Mouse (Mus musculus): ENCODE measurements around the gene Tcf7. TPM values are rescaled to one million over a fixed set of nuclear protein-coding genes. Genes with fewer than 3 reads are reported as not detected.

Gene Tcf7
- total and polyA plus RNA-seq, 3 experiments, result 0.73 to 3.1 (median 0.96) TPM

DNA sequence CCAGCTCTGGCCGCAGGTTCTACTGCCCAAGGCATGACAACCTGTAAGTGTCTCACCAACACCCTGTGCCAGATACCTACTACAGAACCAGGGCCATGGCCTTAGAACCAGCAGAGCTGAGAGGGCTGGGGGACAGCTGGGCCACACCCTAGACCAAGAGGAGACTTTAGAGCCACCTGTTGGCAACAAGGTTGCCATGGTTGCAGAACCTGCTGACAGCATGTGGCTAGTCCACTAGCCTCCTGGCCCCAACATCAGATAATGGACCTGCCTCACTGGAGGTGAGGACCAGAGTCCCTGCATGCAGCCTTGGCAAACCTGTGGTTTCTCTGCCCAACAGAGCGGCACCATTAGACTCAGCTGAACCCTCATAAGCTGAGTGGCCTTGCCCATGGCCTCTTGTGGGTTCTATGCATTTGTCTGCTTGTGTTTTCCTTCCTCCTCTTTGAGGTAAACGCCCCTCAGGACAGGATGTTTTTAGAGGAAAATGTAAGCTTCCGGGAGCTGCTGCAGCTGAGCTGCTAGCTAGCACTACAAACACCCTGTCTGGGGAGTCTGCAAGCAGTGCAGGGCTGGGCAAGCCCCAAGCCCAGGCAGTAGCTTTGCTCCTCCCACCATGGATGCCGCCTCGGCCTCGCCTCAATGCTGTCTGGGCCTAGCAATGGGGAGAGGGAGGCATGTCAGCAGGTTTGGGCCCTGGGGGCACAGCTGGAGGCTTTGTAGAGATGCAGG is 14.5 kb downstream of the Tcf7 start:
- Histone ChIP-seq H3K79me2 (replicated peaks; ENCODE audit: control insufficient read depth, insufficient read depth, low read length) (no peaks in the 10 kb centered on the region), H3K4me3 (no peak overlapping the region), H3K4me1 (ENCODE audit: control insufficient read depth, insufficient read depth, low read length) (peaks cover 8% of the 10 kb centered on the region), H3K9ac (ENCODE audit: low read depth, low read length) (no peak overlapping the region), H3K36me3 (ENCODE audit: control insufficient read depth, insufficient read depth, low read length) (no peaks in the 10 kb centered on the region), H3K27ac (no peak overlapping the region), H3K27me3 (ENCODE audit: control insufficient read depth, insufficient read depth, low read length) (no peaks in the 10 kb centered on the region)
- no peak for TF ChIP-seq EP300 (IDR thresholded peaks at IDR 0.05; ENCODE audit: insufficient read depth, low read depth, low read length)
- TF ChIP-seq POLR2A (IDR thresholded peaks at IDR 0.05; ENCODE audit: insufficient read depth, low read depth, low read length), result no peak
- TF ChIP-seq CTCF (IDR thresholded peaks at IDR 0.05), result no peak
- peak in 1 of 2 experiments; percentile 33 for DNase-seq
- WGBS, result 53% methylated on average over 7 of the region's 7 CpGs
- intact Hi-C loops (cut with DNase I), result no loop called here

DNA sequence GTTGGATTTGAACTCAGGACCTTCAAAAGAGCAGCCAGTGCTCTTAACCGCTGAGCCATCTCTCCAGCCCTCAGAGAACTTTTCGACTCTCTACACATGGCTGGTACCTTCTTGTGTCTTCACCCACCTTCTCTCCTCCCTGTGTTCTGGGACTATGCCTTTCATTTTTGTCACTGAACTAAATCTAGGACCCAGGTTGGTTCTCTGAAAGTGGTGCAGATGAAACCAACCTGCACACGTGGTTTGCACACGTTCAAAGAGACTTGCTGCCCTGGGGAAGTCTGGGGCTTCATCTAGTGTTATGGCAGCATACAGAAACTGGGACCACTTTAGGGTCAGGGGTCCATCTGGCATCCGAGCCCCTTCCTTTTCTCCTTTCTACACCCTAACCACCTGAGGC is 15.5 kb downstream of the Tcf7 start:
- DNase-seq, result no peak
- no peak overlapping the region for H3K9ac ChIP-seq (ENCODE audit: low read depth, low read length)
- no peak overlapping the region for H3K4me3 ChIP-seq
- no peaks in the 10 kb centered on the region for H3K79me2 ChIP-seq (replicated peaks; ENCODE audit: control insufficient read depth, insufficient read depth, low read length)
- WGBS, result 90% methylated on average over 5 of the region's 5 CpGs
- peaks cover 6% of the 10 kb centered on the region; the same call in 1 of the 2 replicates for H3K4me1 ChIP-seq (ENCODE audit: control insufficient read depth, insufficient read depth, low read length)
- H3K36me3 ChIP-seq (ENCODE audit: control insufficient read depth, insufficient read depth, low read length), result no peaks in the 10 kb centered on the region
- intact Hi-C loops (cut with DNase I), result no loop called here
- no peak overlapping the region for H3K27ac ChIP-seq
- TF ChIP-seq POLR2A (IDR thresholded peaks at IDR 0.05; ENCODE audit: insufficient read depth, low read depth, low read length) (no peak), CTCF (IDR thresholded peaks at IDR 0.05) (no peak), EP300 (IDR thresholded peaks at IDR 0.05; ENCODE audit: insufficient read depth, low read depth, low read length) (no peak)
- no peaks in the 10 kb centered on the region for H3K27me3 ChIP-seq (ENCODE audit: control insufficient read depth, insufficient read depth, low read length)

DNA sequence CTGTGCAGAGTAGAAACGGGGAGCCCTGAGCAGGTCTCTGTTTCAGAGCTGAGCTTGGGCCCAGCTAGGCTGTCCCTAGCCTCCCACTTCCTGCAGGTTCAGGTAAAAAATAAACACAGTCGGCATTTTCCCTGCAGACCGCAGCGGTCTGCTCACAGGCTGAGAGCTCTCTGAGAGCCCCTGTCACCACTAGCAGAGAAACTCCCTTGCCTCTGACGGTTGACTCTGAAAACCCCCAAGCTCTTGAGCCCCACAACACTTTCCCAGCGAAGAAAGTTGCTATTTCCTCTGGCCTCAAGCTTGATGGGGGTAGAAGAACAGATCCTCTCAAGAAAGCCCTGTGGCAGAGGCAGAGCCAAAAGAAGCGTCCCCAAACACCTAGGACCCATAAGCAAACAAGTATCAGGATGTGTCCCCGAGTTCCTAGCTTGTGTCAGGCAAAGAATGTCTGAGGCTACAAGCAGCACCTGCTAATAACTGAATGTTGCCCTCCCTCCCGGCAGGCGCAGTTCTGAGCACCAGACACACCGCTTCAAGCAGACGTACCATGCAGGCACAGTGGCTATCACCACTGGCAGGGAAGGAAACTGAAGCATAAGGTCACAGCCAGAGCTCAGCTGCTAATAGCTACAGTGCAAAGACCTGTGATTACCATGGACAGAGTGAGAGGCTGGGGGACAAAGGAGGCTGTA is 17.1 kb downstream of the Tcf7 start:
- H3K27ac ChIP-seq, result no peak overlapping the region
- no peak overlapping the region for H3K9ac ChIP-seq (ENCODE audit: low read depth, low read length)
- H3K4me3 ChIP-seq, result no peak overlapping the region

GRCm38 (mm10) chr11:52264871-52265270 is 17.9 kb downstream of the Tcf7 start:
- TF ChIP-seq POLR2A (IDR thresholded peaks at IDR 0.05; ENCODE audit: insufficient read depth, low read depth, low read length), result no peak
- TF ChIP-seq CTCF (IDR thresholded peaks at IDR 0.05), result no peak
- no peak for TF ChIP-seq EP300 (IDR thresholded peaks at IDR 0.05; ENCODE audit: insufficient read depth, low read depth, low read length)
- 73% methylated on average over 7 of the region's 7 CpGs for WGBS
- H3K79me2 ChIP-seq (replicated peaks; ENCODE audit: control insufficient read depth, insufficient read depth, low read length), result no peaks in the 10 kb centered on the region

More for the DNA sequence above, 17.1 kb downstream of the Tcf7 start:
- Histone ChIP-seq H3K79me2 (replicated peaks; ENCODE audit: control insufficient read depth, insufficient read depth, low read length) (no peaks in the 10 kb centered on the region), H3K4me1 (ENCODE audit: control insufficient read depth, insufficient read depth, low read length) (peaks cover 6% of the 10 kb centered on the region; the same call in 1 of the 2 replicates), H3K27me3 (ENCODE audit: control insufficient read depth, insufficient read depth, low read length) (no peaks in the 10 kb centered on the region), H3K36me3 (ENCODE audit: control insufficient read depth, insufficient read depth, low read length) (no peaks in the 10 kb centered on the region)
- peak in 1 of 2 experiments; percentile 14 for DNase-seq
- 37% methylated on average over 12 of the region's 12 CpGs for WGBS
- intact Hi-C loops (cut with DNase I), result no loop called here
- no peak for TF ChIP-seq EP300 (IDR thresholded peaks at IDR 0.05; ENCODE audit: insufficient read depth, low read depth, low read length)
- TF ChIP-seq POLR2A (IDR thresholded peaks at IDR 0.05; ENCODE audit: insufficient read depth, low read depth, low read length), result no peak
- no peak for TF ChIP-seq CTCF (IDR thresholded peaks at IDR 0.05)

DNA sequence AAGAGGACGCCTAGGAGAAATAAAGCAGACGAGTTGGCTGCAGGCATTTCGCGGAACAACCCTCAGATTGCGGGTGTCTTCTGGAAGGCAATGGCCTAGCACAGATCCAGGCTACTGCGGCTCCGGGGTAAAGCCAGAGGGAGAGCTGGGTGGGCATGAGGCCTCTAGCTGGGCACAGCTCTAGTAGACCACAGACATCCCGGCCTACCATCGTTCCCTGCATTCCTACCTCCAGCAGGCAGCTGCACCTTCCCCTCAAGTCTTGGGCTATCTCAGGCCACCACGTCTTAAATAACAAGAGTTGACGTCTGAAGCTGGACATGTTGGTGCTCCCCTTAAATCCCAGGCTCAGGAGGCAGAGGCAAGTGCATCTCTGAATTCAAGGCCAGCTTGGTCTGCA is 20.5 kb downstream of the Tcf7 start:
- Histone ChIP-seq H3K4me3 (no peak overlapping the region), H3K79me2 (replicated peaks; ENCODE audit: control insufficient read depth, insufficient read depth, low read length) (no peaks in the 10 kb centered on the region), H3K9ac (ENCODE audit: low read depth, low read length) (no peak overlapping the region), H3K4me1 (ENCODE audit: control insufficient read depth, insufficient read depth, low read length) (no peaks in the 10 kb centered on the region), H3K36me3 (ENCODE audit: control insufficient read depth, insufficient read depth, low read length) (no peaks in the 10 kb centered on the region), H3K27me3 (ENCODE audit: control insufficient read depth, insufficient read depth, low read length) (no peaks in the 10 kb centered on the region), H3K27ac (no peak overlapping the region)
- TF ChIP-seq EP300 (IDR thresholded peaks at IDR 0.05; ENCODE audit: insufficient read depth, low read depth, low read length) (no peak), POLR2A (IDR thresholded peaks at IDR 0.05; ENCODE audit: insufficient read depth, low read depth, low read length) (no peak), CTCF (IDR thresholded peaks at IDR 0.05) (no peak)
- intact Hi-C loops (cut with DNase I), result loop anchor here (2.0 kb wide), 1 partner anchor 34 kb away; no protein-coding TSS in a partner anchor
- 91% methylated on average over 11 of the region's 11 CpGs for WGBS
- DNase-seq, result peak in 1 of 2 experiments; percentile 10

More at GRCm38 (mm10) chr11:52264871-52265270, 17.9 kb downstream of the Tcf7 start:
- intact Hi-C loops (cut with DNase I), result no loop called here
- no peak for DNase-seq
- Histone ChIP-seq H3K36me3 (ENCODE audit: control insufficient read depth, insufficient read depth, low read length) (no peaks in the 10 kb centered on the region), H3K27me3 (ENCODE audit: control insufficient read depth, insufficient read depth, low read length) (no peaks in the 10 kb centered on the region), H3K4me3 (no peak overlapping the region), H3K27ac (no peak overlapping the region), H3K4me1 (ENCODE audit: control insufficient read depth, insufficient read depth, low read length) (peaks cover 2% of the 10 kb centered on the region; the same call in 1 of the 2 replicates), H3K9ac (ENCODE audit: low read depth, low read length) (no peak overlapping the region)

Measured in heart, adult 2 months (tissue).